Mouse (Mus musculus) MEL (cell line): ENCODE measurements at regions not wholly inside any gene's neighbourhood (a gene's known extent, or its start where the extent isn't known, plus 50 kb on each side); places are given as distances from the start of the nearest gene placed in this dataset.
"Not testable (repeated sequence)": the region's sequence is repeated elsewhere in the genome, so short reads cannot be mapped to it uniquely, and the experiment has no call there.

Source experiments
- CTCF ChIP-seq, 3 experiments: IDR thresholded peaks in 2 of 3; conservative IDR thresholded peaks in 1 of 3; 2 replicates each; pipeline ENCODE4 v1.5.1; 2011 to 2012; ENCODE audit warnings: low read length in 3 of 3, low read depth in 2 of 3, mild to moderate bottlenecking in 2 of 3, improper control_type of control experiment in 1 of 3, inconsistent platforms in 1 of 3, mixed read lengths in 1 of 3, moderate library complexity in 1 of 3; ENCODE audit not compliant: control insufficient read depth in 1 of 3, insufficient read depth in 1 of 3, poor library complexity in 1 of 3, severe bottlenecking in 1 of 3
- GATA1 ChIP-seq: IDR thresholded peaks from 2 replicates; pipeline ENCODE4 v1.6.1; 2011; ENCODE audit warnings: low read depth, low read length, improper control_type of control experiment
- POLR2A ChIP-seq, 2 experiments: IDR thresholded peaks; 2 replicates each; pipeline ENCODE4 v1.6.1; 2011 to 2012; ENCODE audit warnings: low read length in 2 of 2, mild to moderate bottlenecking in 2 of 2, control low read depth in 1 of 2, improper control_type of control experiment in 1 of 2, low read depth in 1 of 2, moderate library complexity in 1 of 2; ENCODE audit not compliant: control insufficient read depth in 1 of 2, insufficient read depth in 1 of 2, poor library complexity in 1 of 2

DNA sequence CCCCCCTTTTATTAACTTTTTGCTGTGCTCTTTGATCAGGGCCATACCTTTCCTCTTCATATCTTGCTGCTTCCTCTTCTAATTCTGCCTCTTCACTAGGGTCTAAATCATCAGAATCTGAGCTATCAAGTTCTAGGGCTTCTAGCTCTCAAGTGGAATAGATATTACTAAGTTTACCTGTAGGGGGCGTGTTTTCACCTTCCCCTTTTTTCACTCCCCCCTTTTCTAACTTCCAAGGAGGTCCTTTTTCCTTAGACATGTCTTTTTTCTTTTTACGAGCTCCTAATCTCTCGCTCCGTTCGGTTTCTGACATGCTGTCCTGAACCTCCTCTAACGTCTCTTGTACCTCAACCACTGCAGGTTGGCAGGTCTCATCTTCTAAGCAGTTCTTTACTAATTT is 73.3 kb upstream of the Slc22a8 start:
- TF ChIP-seq GATA1; POLR2A (IDR thresholded peaks at IDR 0.05; ENCODE audit: control insufficient read depth in 1 of 2, insufficient read depth in 1 of 2, low read depth in 1 of 2, low read length in 2 of 2, poor library complexity in 1 of 2): not testable (repeated sequence)
- TF ChIP-seq CTCF (IDR thresholded peaks at IDR 0.05 in 2 of 3, conservative IDR thresholded peaks at IDR 0.05 in 1 of 3; ENCODE audit: control insufficient read depth in 1 of 3, insufficient read depth in 1 of 3, low read depth in 2 of 3, low read length in 3 of 3, poor library complexity in 1 of 3, severe bottlenecking in 1 of 3) = peak in 2 of 3 experiments; percentile 21 to 37; a peak in 3 of 6 replicates
